Mouse (Mus musculus) forebrain, embryonic 13.5 days (tissue): ENCODE measurements around the gene Abcg8. TPM values are rescaled to one million over a fixed set of nuclear protein-coding genes. Genes with fewer than 3 reads are reported as not detected.

Source experiments
- ATAC-seq: fragments of 200-750 bp; cut with Nextera tagmentation; 2 replicates; pipeline ENCODE4 v1.8.0; 2017
- H3K27ac ChIP-seq: fragments of 300-500 bp; sonication (generic); 2 replicates; pipeline ENCODE4 v1.5.1; 2015; ENCODE audit warnings: inconsistent platforms, mild to moderate bottlenecking, moderate library complexity
- H3K27me3 ChIP-seq: fragments of 300-500 bp; sonication (generic); 2 replicates; pipeline ENCODE4 v1.6.1; 2015; ENCODE audit warnings: mild to moderate bottlenecking, inconsistent platforms
- H3K36me3 ChIP-seq: fragments of 300-500 bp; sonication (generic); 2 replicates; pipeline ENCODE4 v1.6.1; 2015; ENCODE audit warnings: mild to moderate bottlenecking, inconsistent platforms; ENCODE audit not compliant: poor library complexity, severe bottlenecking
- H3K4me1 ChIP-seq: fragments of 300-500 bp; sonication (generic); 2 replicates; pipeline ENCODE4 v1.6.1; 2015; ENCODE audit warnings: inconsistent platforms
- H3K4me2 ChIP-seq: fragments of 300-500 bp; sonication (generic); 2 replicates; pipeline ENCODE4 v1.6.1; 2015; ENCODE audit warnings: inconsistent platforms, mild to moderate bottlenecking, moderate library complexity
- H3K4me3 ChIP-seq: fragments of 300-500 bp; sonication (generic); 2 replicates; pipeline ENCODE4 v1.5.1; 2015; ENCODE audit warnings: mild to moderate bottlenecking, inconsistent platforms
- H3K9ac ChIP-seq: fragments of 300-500 bp; sonication (generic); 2 replicates; pipeline ENCODE4 v1.6.1; 2015; ENCODE audit warnings: mild to moderate bottlenecking, inconsistent platforms
- H3K9me3 ChIP-seq: fragments of 300-500 bp; sonication (generic); replicated peaks from 2 replicates; pipeline ENCODE4 v1.6.1; 2016; ENCODE audit warnings: inconsistent platforms
- WGBS: fragments of 180-500 bp; shearing (Covaris S2); methylation state at CpG from one replicate; pipeline ENCODE4 v1.1.7; 2015; 5-methylcytosine and 5-hydroxymethylcytosine counted together
- polyA plus RNA-seq: library from polyadenylated mRNA; unstranded; fragments of >200 nt; fragmentation: Nextera tagmentation; extraction: Ambion mirVana; gene quantifications from 2 replicates; pipeline ENCODE4 v1.2.1, GENCODE M21; 2015

Gene Abcg8
- polyA plus RNA-seq: 0.09 and 0.37 TPM in 2 replicates

DNA sequence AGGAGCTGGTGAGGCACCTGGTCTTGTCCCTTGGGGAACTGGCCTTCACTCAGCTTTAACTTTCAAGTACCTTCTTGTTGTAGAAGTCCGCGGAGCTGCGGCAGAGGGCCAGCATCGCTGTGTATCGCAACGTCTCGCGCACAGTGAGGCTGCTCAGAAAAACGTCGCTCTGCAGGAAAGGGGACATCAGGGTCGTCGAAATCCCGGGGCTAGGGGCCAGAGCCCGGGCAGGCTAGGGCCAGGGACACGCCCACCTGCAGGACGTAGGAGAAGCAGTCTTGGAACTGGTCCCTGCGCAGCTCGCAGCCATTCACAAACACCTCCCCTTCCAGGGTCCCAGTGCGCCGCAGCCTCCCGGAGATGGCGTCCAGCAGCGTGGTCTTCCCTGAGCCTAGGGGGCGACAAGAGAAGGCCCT is at the start of gene Abcg8:
TSS of gene Abcg8 (plus strand) at position 352 of the 416 bp plus-strand sequence.
- no peaks in the 10 kb centered on the region for H3K36me3 ChIP-seq
- H3K9ac ChIP-seq: peak within 1 kb of the TSS; percentile 56
- H3K27ac ChIP-seq: no peak within 1 kb of the TSS
- peak within 1 kb of the TSS; percentile 37 for H3K4me3 ChIP-seq
- H3K27me3 ChIP-seq: peaks cover 29% of the 10 kb centered on the region
- peaks cover 13% of the 10 kb centered on the region for H3K4me1 ChIP-seq
- ATAC-seq: 0 out of 2 replicates have a peak, but pooled peaks have one; percentile 45
- no peaks in the 10 kb centered on the region for H3K9me3 ChIP-seq
- under 1% methylated on average over 24 of the region's 24 CpGs for WGBS
- H3K4me2 ChIP-seq: peak within 1 kb of the TSS; percentile 66

DNA sequence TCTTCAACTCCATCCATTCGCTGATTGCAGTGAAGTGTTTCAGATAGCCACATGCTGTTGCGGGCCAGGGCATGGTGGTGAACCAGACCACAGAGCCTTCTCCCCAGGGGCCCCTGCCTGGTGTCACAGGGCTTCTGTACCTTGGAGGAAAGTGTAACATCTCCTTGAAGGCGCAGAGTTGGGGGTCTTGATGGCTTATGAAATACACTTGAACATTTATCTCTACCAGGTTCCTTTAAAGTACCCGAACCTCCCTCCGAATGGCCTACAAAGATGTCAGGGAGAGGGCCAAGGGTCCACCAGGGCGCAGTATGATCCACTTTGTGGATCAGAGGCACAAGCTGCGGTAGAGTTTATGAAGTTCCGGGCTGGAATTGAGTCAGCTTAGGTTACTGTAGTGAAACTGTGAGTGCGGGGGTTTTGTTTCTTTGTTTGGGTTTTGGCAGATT is 49.2 kb upstream of the Abcg8 start:
- Histone ChIP-seq H3K9ac (peak overlapping the region; percentile 74), H3K9me3 (no peaks in the 10 kb centered on the region), H3K4me2 (peak overlapping the region; percentile 69), H3K27me3 (no peaks in the 10 kb centered on the region), H3K36me3 (no peaks in the 10 kb centered on the region), H3K4me3 (peak overlapping the region; percentile 66), H3K4me1 (peaks cover 6% of the 10 kb centered on the region), H3K27ac (no peak overlapping the region)
- 23% methylated on average over 9 of the region's 9 CpGs for WGBS
- peak; percentile 68 for ATAC-seq

DNA sequence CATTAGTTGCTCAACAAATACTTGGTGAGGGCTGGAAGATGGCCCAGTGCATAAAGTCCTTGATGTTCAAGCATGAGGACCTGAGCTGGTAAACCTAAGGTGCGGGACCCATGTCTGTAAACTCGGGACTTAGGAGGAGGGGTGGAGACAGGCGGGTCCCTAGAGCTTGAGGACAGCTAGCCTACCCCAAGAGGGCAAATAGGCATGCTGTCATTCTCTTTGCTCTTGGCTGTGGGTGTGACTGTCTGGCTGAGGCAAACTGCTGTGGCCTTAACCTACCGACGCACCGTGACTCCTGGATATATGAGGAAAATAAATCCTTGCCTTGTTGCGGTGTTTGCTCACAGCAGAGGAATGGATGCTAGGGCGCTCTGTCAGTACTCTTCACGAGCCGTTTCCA is 48.4 kb upstream of the Abcg8 start:
- H3K4me2 ChIP-seq: no peak overlapping the region
- WGBS: 94% methylated on average over 10 of the region's 10 CpGs
- ATAC-seq: no peak

DNA sequence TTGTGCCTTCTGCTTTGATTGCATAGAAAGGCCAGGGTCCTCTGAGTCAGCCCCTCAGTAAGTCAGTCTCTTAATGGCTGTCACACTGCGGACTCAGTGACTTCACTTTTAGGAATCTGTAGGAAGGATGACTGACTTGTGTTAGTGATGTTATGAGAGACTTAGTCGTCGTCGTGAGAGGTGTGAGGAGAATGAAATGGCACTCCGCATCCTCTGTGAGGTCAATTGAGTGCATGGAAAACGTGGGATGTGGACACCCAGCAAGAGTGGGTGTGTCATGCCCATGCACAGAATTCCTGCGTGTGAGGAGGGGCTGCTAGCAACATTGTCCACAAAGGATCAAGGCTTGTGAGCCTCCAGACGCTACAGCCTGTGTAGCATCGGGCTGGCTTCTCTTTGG is 47.5 kb upstream of the Abcg8 start:
- no peak for ATAC-seq
- Histone ChIP-seq H3K4me3 (no peak overlapping the region), H3K9me3 (no peaks in the 10 kb centered on the region), H3K9ac (no peak overlapping the region), H3K36me3 (no peaks in the 10 kb centered on the region), H3K4me1 (peaks cover 6% of the 10 kb centered on the region), H3K4me2 (no peak overlapping the region), H3K27ac (no peak overlapping the region), H3K27me3 (no peaks in the 10 kb centered on the region)
- 92% methylated on average over 9 of the region's 9 CpGs for WGBS

More for the DNA sequence above, 48.4 kb upstream of the Abcg8 start:
- Histone ChIP-seq H3K27me3 (no peaks in the 10 kb centered on the region), H3K9me3 (no peaks in the 10 kb centered on the region), H3K36me3 (no peaks in the 10 kb centered on the region), H3K9ac (no peak overlapping the region), H3K4me1 (peaks cover 6% of the 10 kb centered on the region), H3K4me3 (no peak overlapping the region), H3K27ac (no peak overlapping the region)

DNA sequence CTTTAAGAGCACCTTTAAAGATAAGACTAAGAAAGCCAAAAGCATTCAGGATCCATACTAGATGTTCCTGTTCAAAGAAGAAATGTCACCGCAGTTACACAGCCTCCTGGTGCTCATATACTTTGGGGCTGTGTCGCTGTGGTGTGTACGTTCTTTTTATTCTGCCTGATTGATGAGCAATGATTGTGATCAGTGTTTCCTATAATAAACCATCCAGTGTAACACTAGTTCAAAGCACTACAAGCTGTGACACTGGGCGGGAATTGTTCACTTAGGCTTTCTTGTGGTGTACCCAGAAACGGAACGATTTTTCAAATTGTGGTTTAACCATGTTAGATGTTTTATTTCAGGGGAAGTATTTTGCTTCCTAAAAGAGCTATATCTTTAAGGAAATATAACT is 44.3 kb upstream of the Abcg8 start:
- ATAC-seq: no peak
- Histone ChIP-seq H3K9ac (no peak overlapping the region), H3K36me3 (no peaks in the 10 kb centered on the region), H3K27me3 (no peaks in the 10 kb centered on the region), H3K4me2 (no peak overlapping the region), H3K9me3 (no peaks in the 10 kb centered on the region), H3K27ac (no peak overlapping the region), H3K4me3 (no peak overlapping the region), H3K4me1 (peaks cover 4% of the 10 kb centered on the region)
- 95% methylated on average over 6 of the region's 6 CpGs for WGBS

DNA sequence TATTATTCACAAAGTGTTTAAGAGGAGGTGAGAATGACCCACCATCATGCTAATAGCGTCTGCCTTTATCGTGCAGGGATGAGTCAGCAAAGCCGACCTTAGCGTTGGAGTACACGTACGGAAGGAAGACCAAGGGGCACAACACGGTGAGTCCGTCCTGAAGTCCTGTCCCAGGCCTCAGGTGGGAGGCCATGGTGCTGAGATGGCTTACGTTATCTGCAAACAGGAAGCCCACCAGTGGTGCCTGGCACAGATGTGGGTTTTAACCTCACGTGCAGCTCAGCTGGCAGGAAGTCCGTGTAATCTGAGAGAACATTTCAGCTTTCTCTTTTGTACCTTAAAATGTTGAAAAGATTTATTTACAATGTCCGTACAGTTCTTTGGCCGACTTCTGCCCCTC is 42.7 kb upstream of the Abcg8 start:
- Histone ChIP-seq H3K27ac (no peak overlapping the region), H3K4me3 (no peak overlapping the region), H3K4me1 (no peaks in the 10 kb centered on the region), H3K27me3 (no peaks in the 10 kb centered on the region), H3K9ac (no peak overlapping the region), H3K4me2 (no peak overlapping the region), H3K9me3 (no peaks in the 10 kb centered on the region), H3K36me3 (no peaks in the 10 kb centered on the region)
- WGBS: 91% methylated on average over 13 of the region's 13 CpGs
- ATAC-seq: no peak

DNA sequence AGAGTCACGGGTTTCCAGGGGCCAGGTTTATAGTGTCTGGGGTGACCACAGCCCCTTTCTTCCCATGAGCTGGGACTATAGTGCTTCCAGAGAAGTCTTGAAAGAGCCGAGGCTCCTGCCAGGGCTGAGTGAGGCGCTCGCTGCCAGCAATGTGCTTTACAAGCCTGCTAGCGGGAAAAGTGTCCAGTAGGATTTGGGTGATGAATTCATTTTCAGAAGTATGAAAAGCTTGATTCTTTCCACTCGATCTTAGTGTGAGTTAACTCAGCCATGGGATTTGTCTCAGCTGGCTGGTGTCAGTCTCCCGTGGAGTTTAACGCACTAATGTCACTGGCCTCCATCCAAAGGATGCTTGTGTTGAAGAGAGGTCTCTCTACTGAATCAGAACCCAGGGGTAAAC is 39.8 kb upstream of the Abcg8 start:
- Histone ChIP-seq H3K4me1 (no peaks in the 10 kb centered on the region), H3K4me3 (no peak overlapping the region), H3K4me2 (no peak overlapping the region), H3K36me3 (no peaks in the 10 kb centered on the region), H3K27me3 (no peaks in the 10 kb centered on the region), H3K9me3 (no peaks in the 10 kb centered on the region), H3K27ac (no peak overlapping the region), H3K9ac (no peak overlapping the region)
- ATAC-seq: no peak
- 62% methylated on average over 8 of the region's 8 CpGs for WGBS

DNA sequence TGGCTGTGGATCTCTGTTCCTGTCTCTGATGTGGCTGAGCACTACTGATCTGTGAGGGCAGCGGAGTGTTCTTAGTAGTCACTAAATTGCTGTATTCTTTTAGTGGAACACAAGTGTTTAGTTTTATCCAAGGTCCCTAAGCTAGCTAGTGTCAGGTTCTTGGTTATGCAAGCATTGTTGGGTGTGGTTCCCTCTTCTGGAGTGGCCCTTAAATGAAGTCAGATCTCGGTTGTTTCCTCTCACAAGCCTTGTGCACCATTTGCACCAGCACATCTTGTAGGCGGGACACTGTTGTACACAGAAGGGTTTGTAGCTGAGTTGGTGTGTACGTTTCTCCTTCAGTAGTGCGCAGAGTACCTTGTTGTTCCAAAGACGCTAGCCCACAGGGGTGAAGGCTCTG is 38.1 kb upstream of the Abcg8 start:
- 89% methylated on average over 6 of the region's 6 CpGs for WGBS
- Histone ChIP-seq H3K9me3 (no peaks in the 10 kb centered on the region), H3K4me1 (no peaks in the 10 kb centered on the region), H3K4me2 (no peak overlapping the region), H3K9ac (no peak overlapping the region), H3K27ac (no peak overlapping the region), H3K4me3 (no peak overlapping the region), H3K36me3 (no peaks in the 10 kb centered on the region), H3K27me3 (no peaks in the 10 kb centered on the region)
- ATAC-seq: no peak

DNA sequence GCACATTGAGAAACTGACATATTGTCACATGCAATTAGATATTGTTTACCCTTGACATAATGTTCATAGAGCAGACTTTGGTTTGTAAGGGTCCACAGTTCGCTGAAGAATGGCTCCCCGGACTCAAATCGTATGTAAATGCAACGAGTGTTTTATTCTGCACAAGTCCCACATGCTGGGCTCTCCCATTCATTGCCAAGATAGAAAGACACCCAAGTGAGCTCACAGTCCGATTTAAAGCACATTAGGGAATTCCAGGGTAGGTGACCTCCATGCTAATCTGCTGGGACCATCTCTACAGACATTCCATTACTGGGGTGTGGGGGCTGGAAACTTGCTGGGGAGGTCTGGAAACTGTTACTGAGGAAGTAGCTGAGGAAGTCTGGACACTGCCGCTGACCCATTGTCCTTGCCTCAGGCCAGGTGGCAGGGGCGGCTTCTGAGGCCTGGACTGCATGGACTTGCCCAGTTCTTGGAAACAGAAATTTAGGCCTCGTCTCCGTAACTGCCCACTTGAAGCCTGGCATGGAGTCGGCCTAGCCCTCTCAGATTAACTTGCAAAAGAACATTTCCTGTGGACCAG is 36.2 kb upstream of the Abcg8 start:
- Histone ChIP-seq H3K4me2 (no peak overlapping the region), H3K36me3 (no peaks in the 10 kb centered on the region), H3K27me3 (no peaks in the 10 kb centered on the region), H3K27ac (no peak overlapping the region), H3K4me1 (peaks cover 4% of the 10 kb centered on the region; the same call in 1 of the 2 replicates), H3K9ac (no peak overlapping the region), H3K9me3 (no peaks in the 10 kb centered on the region), H3K4me3 (no peak overlapping the region)
- 48% methylated on average over 10 of the region's 10 CpGs for WGBS
- no peak for ATAC-seq

DNA sequence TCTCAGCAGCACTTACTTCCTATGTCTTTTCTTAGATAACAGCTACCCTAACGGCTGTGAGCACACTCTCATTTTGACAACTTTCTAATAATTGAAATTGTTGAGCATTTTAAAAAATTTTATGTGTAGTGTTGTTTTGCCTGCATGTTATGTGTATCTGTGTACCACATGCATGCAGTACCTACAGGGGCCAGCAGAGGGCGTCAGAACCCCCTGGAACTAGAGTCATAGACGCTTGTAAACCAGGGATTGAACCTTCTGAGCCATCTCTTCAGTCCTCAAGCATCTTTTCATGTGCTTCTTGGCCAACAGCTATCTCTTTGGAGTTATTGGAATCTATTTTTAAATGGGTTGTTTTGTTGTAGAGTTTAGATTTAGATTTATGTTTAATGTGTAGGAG is 34.2 kb upstream of the Abcg8 start:
- Histone ChIP-seq H3K27me3 (no peaks in the 10 kb centered on the region), H3K4me1 (peaks cover 20% of the 10 kb centered on the region), H3K9ac (no peak overlapping the region), H3K9me3 (no peaks in the 10 kb centered on the region), H3K36me3 (no peaks in the 10 kb centered on the region), H3K4me2 (no peak overlapping the region), H3K27ac (no peak overlapping the region), H3K4me3 (no peak overlapping the region)
- no peak for ATAC-seq
- 27% methylated on average over 3 of the region's 3 CpGs for WGBS

DNA sequence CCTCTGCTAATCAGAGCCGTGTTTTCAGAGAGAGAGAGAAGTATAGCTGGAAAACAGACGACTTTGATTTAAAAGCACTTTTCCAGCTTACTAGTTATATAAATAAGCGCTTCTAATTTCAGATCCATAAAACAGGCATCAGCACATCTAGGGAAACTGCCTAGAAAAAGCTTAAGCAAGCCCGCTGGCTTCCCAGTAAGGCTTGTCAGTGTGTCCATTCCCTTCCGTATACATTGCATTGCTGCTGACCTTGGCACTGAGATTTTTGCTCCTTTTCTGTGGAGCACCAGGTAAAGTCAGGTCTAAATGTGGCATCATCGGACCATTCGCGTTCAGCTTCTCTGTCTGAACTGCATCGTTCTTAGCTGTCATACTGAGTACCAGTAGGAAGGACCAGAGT is 33.8 kb upstream of the Abcg8 start:
- no peak overlapping the region for H3K9ac ChIP-seq
- H3K4me1 ChIP-seq: peaks cover 20% of the 10 kb centered on the region
- no peak for ATAC-seq
- no peak overlapping the region for H3K4me3 ChIP-seq
- H3K9me3 ChIP-seq: no peaks in the 10 kb centered on the region
- H3K27ac ChIP-seq: no peak overlapping the region
- no peak overlapping the region for H3K4me2 ChIP-seq
- H3K36me3 ChIP-seq: no peaks in the 10 kb centered on the region
- no peaks in the 10 kb centered on the region for H3K27me3 ChIP-seq
- WGBS: 93% methylated on average over 9 of the region's 9 CpGs

DNA sequence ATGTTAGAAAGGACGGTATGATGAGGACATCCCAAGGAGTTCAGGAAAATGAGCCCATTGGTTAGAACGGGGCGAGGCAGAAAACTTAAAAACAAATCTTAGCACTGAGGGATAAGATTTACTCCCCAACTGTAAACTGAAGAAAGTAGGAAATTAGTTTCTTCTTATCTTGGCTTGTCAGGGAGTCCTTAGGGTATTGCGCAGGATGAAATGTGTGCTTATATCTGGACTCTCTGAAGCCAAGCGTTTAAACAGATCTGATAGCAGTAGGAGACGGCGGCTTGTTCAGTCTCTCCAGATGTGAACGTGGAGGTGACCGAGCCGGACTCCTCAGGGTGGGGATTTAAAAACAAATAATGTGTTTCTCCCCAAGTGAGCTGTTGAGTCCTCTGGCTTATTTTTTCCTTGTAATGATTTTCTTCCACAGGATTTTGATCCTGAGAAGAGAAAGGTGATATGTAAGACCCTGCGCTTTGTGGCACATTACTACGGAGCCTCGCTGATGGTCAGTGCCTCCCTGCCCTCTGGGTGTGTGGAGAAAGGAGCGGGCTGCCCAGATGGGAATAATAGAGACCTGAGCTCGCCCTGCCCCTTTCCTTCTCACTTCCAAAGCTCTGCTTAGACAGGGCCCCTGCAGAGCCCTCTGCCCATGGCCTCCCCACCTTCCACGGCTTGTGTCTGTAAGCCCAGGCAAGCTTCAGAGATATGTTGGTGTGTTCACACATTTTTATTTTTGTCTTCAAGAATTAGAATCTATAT is 31.6 kb upstream of the Abcg8 start:
- peaks cover 20% of the 10 kb centered on the region for H3K4me1 ChIP-seq
- WGBS: 58% methylated on average over 16 of the region's 16 CpGs
- no peaks in the 10 kb centered on the region for H3K36me3 ChIP-seq
- H3K4me3 ChIP-seq: no peak overlapping the region
- no peak overlapping the region for H3K9ac ChIP-seq
- H3K27me3 ChIP-seq: no peaks in the 10 kb centered on the region
- H3K27ac ChIP-seq: no peak overlapping the region
- no peak overlapping the region for H3K4me2 ChIP-seq
- no peaks in the 10 kb centered on the region for H3K9me3 ChIP-seq
- no peak for ATAC-seq
